Mouse (Mus musculus): ENCODE measurements around the gene Aqp2.

GRCm38 (mm10) chr15:99585741-99586140, 6.9 kb downstream of the Aqp2 start:
- TF ChIP-seq CTCF (IDR thresholded peaks at IDR 0.05; ENCODE audit: low read depth, low read length) (no peak), POLR2AphosphoS5 (IDR thresholded peaks at IDR 0.05; ENCODE audit: insufficient replicate concordance, low read depth, low read length) (no peak), GATA1 (IDR thresholded peaks at IDR 0.05; ENCODE audit: borderline replicate concordance, low read length) (no peak)

Measured in G1E (cell line).